Mouse (Mus musculus) liver, postnatal 0 days (tissue): Measurements from ENCODE around the gene Arl5c. TPM values are rescaled to one million over a fixed set of nuclear protein-coding genes. Genes with fewer than 3 reads are reported as not detected.

Source experiments
- ATAC-seq: fragments of 200-750 bp; cut with Nextera tagmentation; 2 replicates; pipeline ENCODE4 v1.8.0; 2017; ENCODE audit warnings: mild to moderate bottlenecking, moderate library complexity
- DNase-seq: peaks from one replicate; pipeline ENCODE4 v3.0.0-alpha.2; 2016
- H3K27ac ChIP-seq: fragments of 300-500 bp; sonication (generic); 2 replicates; pipeline ENCODE4 v1.5.1; 2014; ENCODE audit warnings: antibody characterized with exemption, moderate library complexity, mild to moderate bottlenecking, low read depth
- H3K27me3 ChIP-seq: fragments of 300-500 bp; sonication (generic); 2 replicates; pipeline ENCODE4 v1.6.1; 2014; ENCODE audit warnings: low read length, control low read depth, mixed read lengths; ENCODE audit not compliant: insufficient read depth
- H3K36me3 ChIP-seq: fragments of 300-500 bp; sonication (generic); replicated peaks from 2 replicates; pipeline ENCODE4 v1.6.1; 2014; ENCODE audit warnings: mild to moderate bottlenecking, control low read depth, low read length, moderate library complexity, mixed read lengths; ENCODE audit not compliant: insufficient read depth
- H3K4me1 ChIP-seq: fragments of 300-500 bp; sonication (generic); 2 replicates; pipeline ENCODE4 v1.6.1; 2014; ENCODE audit warnings: antibody characterized with exemption, mild to moderate bottlenecking, control low read depth; ENCODE audit not compliant: insufficient read depth
- H3K4me2 ChIP-seq: fragments of 300-500 bp; sonication (generic); 2 replicates; pipeline ENCODE4 v1.6.1; 2014; ENCODE audit warnings: low read depth, mild to moderate bottlenecking, low read length, moderate library complexity, mixed read lengths
- H3K4me3 ChIP-seq: fragments of 300-500 bp; sonication (generic); 2 replicates; pipeline ENCODE4 v1.5.1; 2014; ENCODE audit warnings: low read depth, low read length
- H3K9ac ChIP-seq: fragments of 300-500 bp; sonication (generic); replicated peaks from 2 replicates; pipeline ENCODE4 v1.6.1; 2014; ENCODE audit warnings: mild to moderate bottlenecking, moderate library complexity
- H3K9me3 ChIP-seq: fragments of 300-500 bp; sonication (generic); 2 replicates; pipeline ENCODE4 v1.6.1; 2016; ENCODE audit warnings: mild to moderate bottlenecking, control low read depth, low read length, mixed read lengths
- CTCF ChIP-seq: sonication (generic); IDR thresholded peaks from 2 replicates; pipeline ENCODE4 v1.5.1; 2016; ENCODE audit warnings: antibody characterized with exemption, low read depth
- EP300 ChIP-seq: IDR thresholded peaks from 2 replicates; pipeline ENCODE4 v1.6.1; 2016; ENCODE audit warnings: antibody characterized with exemption, low read depth, mild to moderate bottlenecking
- WGBS: fragments of 180-500 bp; shearing (Covaris S2); extraction: QIAGEN DNeasy Blood & Tissue Kit; methylation state at CpG from one replicate; pipeline ENCODE4 v1.1.7; 2014; ENCODE audit not compliant: insufficient replicate concordance; 5-methylcytosine and 5-hydroxymethylcytosine counted together
- polyA plus RNA-seq: library from polyadenylated mRNA; unstranded; fragments of >200 nt; fragmentation: Nextera tagmentation; extraction: Ambion mirVana; gene quantifications from 2 replicates; pipeline ENCODE4 v1.2.1, GENCODE M21; 2015

Gene Arl5c
- polyA plus RNA-seq, result 9.9 and 10.0 TPM in 2 replicates

GRCm38 (mm10) chr11:97995564-97996288 is at the start of gene Arl5c:
Gene Arl5c, minus strand, starts transcription at chr11:97996181.
- peaks cover 29% of the 10 kb centered on the region for H3K4me1 ChIP-seq
- H3K36me3 ChIP-seq, result no peaks in the 10 kb centered on the region
- H3K9ac ChIP-seq, result peak within 1 kb of the TSS; percentile 65
- DNase-seq (peak; percentile 51), ATAC-seq (peak; percentile 14; the same call in 1 of the 2 replicates)
- TF ChIP-seq CTCF, result peak; percentile 44
- TF ChIP-seq EP300, result no peak
- no peaks in the 10 kb centered on the region for H3K9me3 ChIP-seq
- H3K27me3 ChIP-seq, result peaks cover 4% of the 10 kb centered on the region; the same call in 1 of the 2 replicates
- WGBS, result 2% methylated on average over 26 of the region's 26 CpGs
- H3K4me3 ChIP-seq, result peak within 1 kb of the TSS; percentile 47
- peak within 1 kb of the TSS; percentile 55 for H3K27ac ChIP-seq
- peak within 1 kb of the TSS; percentile 78 for H3K4me2 ChIP-seq

GRCm38 (mm10) chr11:98045596-98045995 is 49.6 kb upstream of the Arl5c start:
- DNase-seq (no peak), ATAC-seq (no peak)
- no peak overlapping the region for H3K4me3 ChIP-seq
- H3K36me3 ChIP-seq, result no peaks in the 10 kb centered on the region
- no peaks in the 10 kb centered on the region for H3K9me3 ChIP-seq
- no peak overlapping the region for H3K9ac ChIP-seq
- no peak overlapping the region for H3K4me2 ChIP-seq
- peaks cover 7% of the 10 kb centered on the region for H3K27me3 ChIP-seq
- H3K4me1 ChIP-seq, result no peaks in the 10 kb centered on the region
- TF ChIP-seq CTCF (peak; percentile 48), EP300 (no peak)
- H3K27ac ChIP-seq, result no peak overlapping the region
- 66% methylated on average over 4 of the region's 4 CpGs for WGBS

- Histone ChIP-seq H3K4me3 (no peak overlapping the region), H3K4me2 (no peak overlapping the region), H3K9me3 (no peaks in the 10 kb centered on the region), H3K36me3 (no peaks in the 10 kb centered on the region), H3K27me3 (no peaks in the 10 kb centered on the region), H3K9ac (no peak overlapping the region), H3K27ac (no peak overlapping the region), H3K4me1 (no peaks in the 10 kb centered on the region)
- ATAC-seq (no peak), DNase-seq (no peak)
- WGBS, result 67% methylated on average over 5 of the region's 5 CpGs
- TF ChIP-seq EP300 (no peak), CTCF (no peak)
Observed at GRCm38 (mm10) chr11:98044074-98044473, 48.1 kb upstream of the Arl5c start.

GRCm38 (mm10) chr11:98042741-98043140 is 46.8 kb upstream of the Arl5c start:
- TF ChIP-seq EP300 (no peak), CTCF (no peak)
- H3K9me3 ChIP-seq, result no peaks in the 10 kb centered on the region

DNA sequence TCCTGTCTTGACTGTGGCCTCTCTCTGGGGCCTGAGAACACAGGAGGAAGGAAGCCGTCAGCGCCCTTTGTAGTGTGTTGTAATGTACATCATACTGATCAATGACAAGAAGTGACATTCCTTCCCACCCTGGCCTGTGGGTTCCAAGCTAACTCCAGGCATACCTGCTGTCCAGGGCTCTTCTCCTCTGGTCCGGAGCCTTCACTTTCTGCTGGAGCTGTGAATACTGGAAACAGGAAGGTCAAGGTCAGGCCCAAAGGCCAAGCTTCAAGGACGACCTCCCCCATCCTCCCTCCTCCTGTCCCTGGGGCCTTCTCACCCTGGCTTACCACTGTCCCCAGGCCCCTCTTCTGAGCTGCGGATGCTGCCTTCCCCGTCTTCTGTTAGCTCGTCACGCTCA is 45.0 kb upstream of the Arl5c start:
- Histone ChIP-seq H3K9ac (0 out of 2 replicates have a peak overlapping the region, but pooled peaks have one; percentile 12), H3K36me3 (no peaks in the 10 kb centered on the region), H3K4me3 (no peak overlapping the region), H3K9me3 (no peaks in the 10 kb centered on the region), H3K4me2 (no peak overlapping the region), H3K4me1 (peaks cover under 1% of the 10 kb centered on the region; the same call in 1 of the 2 replicates), H3K27ac (no peak overlapping the region), H3K27me3 (peaks cover 9% of the 10 kb centered on the region)
- no peak for DNase-seq
- no peak for TF ChIP-seq CTCF
- TF ChIP-seq EP300, result no peak
- no peak for ATAC-seq
- 67% methylated on average over 8 of the region's 8 CpGs for WGBS

More at GRCm38 (mm10) chr11:98042741-98043140, 46.8 kb upstream of the Arl5c start:
- no peaks in the 10 kb centered on the region for H3K36me3 ChIP-seq
- 64% methylated on average over 6 of the region's 6 CpGs for WGBS
- DNase-seq (no peak), ATAC-seq (no peak)
- H3K4me3 ChIP-seq, result no peak overlapping the region
- no peaks in the 10 kb centered on the region for H3K4me1 ChIP-seq
- H3K27me3 ChIP-seq, result no peaks in the 10 kb centered on the region
- no peak overlapping the region for H3K9ac ChIP-seq
- H3K4me2 ChIP-seq, result no peak overlapping the region
- H3K27ac ChIP-seq, result no peak overlapping the region

GRCm38 (mm10) chr11:98037871-98038270 is 41.9 kb upstream of the Arl5c start:
- Histone ChIP-seq H3K4me3 (no peak overlapping the region), H3K27me3 (peaks cover 15% of the 10 kb centered on the region), H3K36me3 (no peaks in the 10 kb centered on the region), H3K9me3 (no peaks in the 10 kb centered on the region), H3K4me2 (no peak overlapping the region), H3K27ac (no peak overlapping the region), H3K4me1 (peaks cover 2% of the 10 kb centered on the region; the same call in 1 of the 2 replicates), H3K9ac (no peak overlapping the region)
- WGBS, result 64% methylated on average over 14 of the region's 14 CpGs
- no peak for TF ChIP-seq CTCF
- TF ChIP-seq EP300, result no peak
- ATAC-seq (no peak), DNase-seq (no peak)
